Comparison of ENCODE assay signal across 9 mouse cellular contexts in the genomic region with DNA sequence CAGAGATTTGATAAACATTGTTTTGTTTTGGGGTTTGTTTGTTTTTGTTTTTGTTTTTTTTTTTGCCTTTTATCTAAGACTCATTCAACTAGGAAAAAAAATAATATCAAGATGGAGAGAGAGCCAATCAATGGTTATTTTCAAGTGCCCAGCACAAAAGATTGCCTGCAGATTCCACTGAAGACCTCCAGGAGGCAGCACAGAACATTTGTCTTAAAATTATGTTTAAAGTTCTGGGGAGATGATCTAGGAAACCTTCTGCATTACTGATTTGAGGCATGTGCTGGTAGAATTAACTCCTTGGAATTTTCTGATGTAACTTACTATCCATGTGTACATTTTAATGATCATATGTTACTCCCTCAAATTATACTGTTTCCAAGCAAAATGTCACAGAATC.
DNase-seq lines count a peak whose midpoint lies in the region; ATAC-seq and TF ChIP-seq lines count a peak whose summit lies in the region.
"Had no signal": no experiment of that assay in that cellular context is flagged by ENCODE, and none has a peak within 500 bp of the region (broad histone marks: within the 10 kb centered on the region; RNA-seq: fewer than 3 reads in every experiment).

No protein-coding gene starts in this region.

- H3K9me3 ChIP-seq in hindbrain, postnatal 0 days (ENCODE audit: low read length): no peaks in the 10 kb centered on the region
- H3K9me3 ChIP-seq in hindbrain, embryonic 16.5 days (ENCODE audit: control insufficient read depth, low read length): no peaks in the 10 kb centered on the region
- H3K9me3 ChIP-seq in MEL (replicated peaks; ENCODE audit: insufficient read depth, low read length): no peaks in the 10 kb centered on the region
- H3K9me3 ChIP-seq in heart, embryonic 12.5 days (replicated peaks): 0 out of 2 replicates have a peak, but pooled peaks cover 3% of the 10 kb centered on the region

- no peak overlapping the region for H3K9ac ChIP-seq in hindbrain, postnatal 0 days (replicated peaks; ENCODE audit: low read length)
- no peak overlapping the region for H3K9ac ChIP-seq in hindbrain, embryonic 16.5 days (ENCODE audit: low read depth, low read length)
- no peak overlapping the region for H3K9ac ChIP-seq in MEL (ENCODE audit: control insufficient read depth, low read depth, low read length, poor library complexity, severe bottlenecking)
- no peak overlapping the region for H3K9ac ChIP-seq in heart, embryonic 12.5 days

- no peaks in the 10 kb centered on the region for H3K27me3 ChIP-seq in hindbrain, postnatal 0 days (ENCODE audit: insufficient read depth, low read length)
- H3K27me3 ChIP-seq in hindbrain, embryonic 16.5 days (replicated peaks; ENCODE audit: control insufficient read depth, insufficient read depth, low read length): no peaks in the 10 kb centered on the region
- no peaks in the 10 kb centered on the region; a peak in 1 of 4 replicates for H3K27me3 ChIP-seq in MEL (ENCODE audit: control insufficient read depth in 1 of 2, insufficient read depth in 2 of 2, low read length in 2 of 2)
- no peaks in the 10 kb centered on the region for H3K27me3 ChIP-seq in heart, embryonic 12.5 days (replicated peaks)

- H3K36me3 ChIP-seq in hindbrain, postnatal 0 days (ENCODE audit: insufficient read depth, low read length): no peaks in the 10 kb centered on the region
- no peaks in the 10 kb centered on the region for H3K36me3 ChIP-seq in hindbrain, embryonic 16.5 days (ENCODE audit: control insufficient read depth, insufficient read depth, low read length)
- H3K36me3 ChIP-seq in MEL (ENCODE audit: control insufficient read depth in 1 of 2, insufficient read depth in 2 of 2, low read length in 2 of 2): peaks cover 0 to 2% of the 10 kb centered on the region in 2 experiments; a peak in 1 of 4 replicates
- no peaks in the 10 kb centered on the region for H3K36me3 ChIP-seq in heart, embryonic 12.5 days

- ATAC-seq in hindbrain, postnatal 0 days: no peak
- ATAC-seq in hindbrain, embryonic 16.5 days: no peak
- no peak for ATAC-seq in heart, embryonic 12.5 days (ENCODE audit: insufficient number of reproducible peaks, low FRiP score)

- H3K4me1 ChIP-seq in hindbrain, postnatal 0 days (ENCODE audit: insufficient read depth, low read length): no peaks in the 10 kb centered on the region
- no peaks in the 10 kb centered on the region for H3K4me1 ChIP-seq in hindbrain, embryonic 16.5 days (ENCODE audit: control insufficient read depth, insufficient read depth, low read depth, low read length)
- H3K4me1 ChIP-seq in MEL (ENCODE audit: control insufficient read depth in 1 of 2, insufficient read depth in 2 of 2, low read length in 2 of 2): no peaks in the 10 kb centered on the region
- H3K4me1 ChIP-seq in heart, embryonic 12.5 days (replicated peaks): no peaks in the 10 kb centered on the region

- peak; percentile 54 for TF ChIP-seq RAD21 in MEL (IDR thresholded peaks at IDR 0.05; ENCODE audit: low read depth, low read length)

- peak; percentile 12; the same call in 1 of the 2 replicates for TF ChIP-seq CTCF in hindbrain, postnatal 0 days (IDR thresholded peaks at IDR 0.05; ENCODE audit: low read depth)
- peak in 2 of 3 experiments; percentile 47 to 59; a peak in 4 of 6 replicates for TF ChIP-seq CTCF in MEL (IDR thresholded peaks at IDR 0.05 in 2 of 3, conservative IDR thresholded peaks at IDR 0.05 in 1 of 3; ENCODE audit: control insufficient read depth in 1 of 3, insufficient read depth in 1 of 3, low read depth in 2 of 3, low read length in 3 of 3, poor library complexity in 1 of 3, severe bottlenecking in 1 of 3)

- no peaks in the 10 kb centered on the region for H3K79me2 ChIP-seq in MEL (ENCODE audit: control insufficient read depth, insufficient read depth, low read length, poor library complexity)

- H3K4me2 ChIP-seq in hindbrain, postnatal 0 days (ENCODE audit: low read depth, low read length): no peak overlapping the region
- no peak overlapping the region for H3K4me2 ChIP-seq in hindbrain, embryonic 16.5 days (ENCODE audit: low read length)
- no peak overlapping the region for H3K4me2 ChIP-seq in heart, embryonic 12.5 days

- H3K4me3 ChIP-seq in hindbrain, postnatal 0 days (ENCODE audit: low read length): no peak overlapping the region
- no peak overlapping the region for H3K4me3 ChIP-seq in hindbrain, embryonic 16.5 days (ENCODE audit: low read length)
- no peak overlapping the region for H3K4me3 ChIP-seq in MEL (ENCODE audit: control insufficient read depth in 1 of 2, insufficient read depth in 1 of 2, low read depth in 2 of 2, low read length in 2 of 2)
- no peak overlapping the region for H3K4me3 ChIP-seq in heart, embryonic 12.5 days

- no peak for TF ChIP-seq EP300 in MEL (IDR thresholded peaks at IDR 0.05; ENCODE audit: low read depth in 1 of 2, low read length in 2 of 2)

- DNase-seq in hindbrain, postnatal 0 days (ENCODE audit: low spot score): no peak
- DNase-seq in 3T3-L1 (ENCODE audit: low read depth, low spot score): peak; percentile 51
- peak; percentile 35 for DNase-seq in MEL (ENCODE audit: low read depth, low spot score)
- peak; percentile 1 for DNase-seq in forelimb bud, embryonic 11.5 days (ENCODE audit: low read depth, low spot score)
- no peak for DNase-seq in urinary bladder, postnatal 25 days (ENCODE audit: low spot score)
- no peak for DNase-seq in right cerebral cortex, postnatal 25 days
- DNase-seq: cerebellum, postnatal 36 days had no signal

- TF ChIP-seq POLR2A in MEL (IDR thresholded peaks at IDR 0.05; ENCODE audit: control insufficient read depth in 1 of 2, insufficient read depth in 1 of 2, low read depth in 1 of 2, low read length in 2 of 2, poor library complexity in 1 of 2): no peak

- no peak overlapping the region for H3K27ac ChIP-seq in hindbrain, postnatal 0 days
- H3K27ac ChIP-seq in hindbrain, embryonic 16.5 days (ENCODE audit: low read depth, low read length): no peak overlapping the region
- H3K27ac ChIP-seq in MEL (ENCODE audit: control insufficient read depth, low read depth, low read length): no peak overlapping the region
- no peak overlapping the region for H3K27ac ChIP-seq in heart, embryonic 12.5 days (ENCODE audit: poor library complexity, severe bottlenecking)

TF ChIP-seq in MEL, 35 proteins besides CTCF, POLR2A, EP300 and RAD21:
- TF ChIP-seq ZC3H11A (IDR thresholded peaks at IDR 0.05; ENCODE audit: low read depth, low read length): peak; percentile 55
- TF ChIP-seq SMC3 (IDR thresholded peaks at IDR 0.05; ENCODE audit: low read depth, low read length): peak; percentile 71
- TF ChIP-seq ELF1 (IDR thresholded peaks at IDR 0.05; ENCODE audit: low read depth, low read length): no peak
- TF ChIP-seq USF1 (IDR thresholded peaks at IDR 0.05; ENCODE audit: low read depth, low read length): no peak
- no peak for TF ChIP-seq NRF1 (IDR thresholded peaks at IDR 0.05; ENCODE audit: insufficient read depth, low read depth, low read length, poor library complexity, severe bottlenecking)
- TF ChIP-seq POLR2AphosphoS2 (IDR thresholded peaks at IDR 0.05; ENCODE audit: low read length): no peak
- TF ChIP-seq ZKSCAN1 (IDR thresholded peaks at IDR 0.05; ENCODE audit: low read depth, low read length): no peak
- no peak for TF ChIP-seq KAT2A (conservative IDR thresholded peaks at IDR 0.05; ENCODE audit: low read depth, low read length)
TF ChIP-seq in MEL: peak in this region for 2.

Comparison
In these comparisons a context has a peak if more than half of its experiments do, and no peak if none do; other contexts are left out.
1. DNase-seq: peak in 3T3-L1 (single experiment), MEL (single experiment) and forelimb bud, embryonic 11.5 days (single experiment); none in hindbrain, postnatal 0 days (single experiment), urinary bladder, postnatal 25 days (single experiment) and right cerebral cortex, postnatal 25 days (single experiment).